Mouse (Mus musculus) liver, postnatal 0 days (tissue): ENCODE measurements around the gene Gng12. TPM values are rescaled to one million over a fixed set of nuclear protein-coding genes. Genes with fewer than 3 reads are reported as not detected.
A peak's percentile ranks its signal among the peaks of the same experiment; 100 is the strongest.

Experiments used
- ATAC-seq: fragments of 200-750 bp; cut with Nextera tagmentation; 2 replicates; pipeline ENCODE4 v1.8.0; 2017; ENCODE audit warnings: mild to moderate bottlenecking, moderate library complexity
- DNase-seq: peaks from one replicate; pipeline ENCODE4 v3.0.0-alpha.2; 2016
- H3K27ac ChIP-seq: fragments of 300-500 bp; sonication (generic); 2 replicates; pipeline ENCODE4 v1.5.1; 2014; ENCODE audit warnings: antibody characterized with exemption, moderate library complexity, mild to moderate bottlenecking, low read depth
- H3K27me3 ChIP-seq: fragments of 300-500 bp; sonication (generic); 2 replicates; pipeline ENCODE4 v1.6.1; 2014; ENCODE audit warnings: low read length, control low read depth, mixed read lengths; ENCODE audit not compliant: insufficient read depth
- H3K36me3 ChIP-seq: fragments of 300-500 bp; sonication (generic); replicated peaks from 2 replicates; pipeline ENCODE4 v1.6.1; 2014; ENCODE audit warnings: mild to moderate bottlenecking, control low read depth, low read length, moderate library complexity, mixed read lengths; ENCODE audit not compliant: insufficient read depth
- H3K4me1 ChIP-seq: fragments of 300-500 bp; sonication (generic); 2 replicates; pipeline ENCODE4 v1.6.1; 2014; ENCODE audit warnings: antibody characterized with exemption, mild to moderate bottlenecking, control low read depth; ENCODE audit not compliant: insufficient read depth
- H3K4me2 ChIP-seq: fragments of 300-500 bp; sonication (generic); 2 replicates; pipeline ENCODE4 v1.6.1; 2014; ENCODE audit warnings: low read depth, mild to moderate bottlenecking, low read length, moderate library complexity, mixed read lengths
- H3K4me3 ChIP-seq: fragments of 300-500 bp; sonication (generic); 2 replicates; pipeline ENCODE4 v1.5.1; 2014; ENCODE audit warnings: low read depth, low read length
- H3K9ac ChIP-seq: fragments of 300-500 bp; sonication (generic); replicated peaks from 2 replicates; pipeline ENCODE4 v1.6.1; 2014; ENCODE audit warnings: mild to moderate bottlenecking, moderate library complexity
- H3K9me3 ChIP-seq: fragments of 300-500 bp; sonication (generic); 2 replicates; pipeline ENCODE4 v1.6.1; 2016; ENCODE audit warnings: mild to moderate bottlenecking, control low read depth, low read length, mixed read lengths
- CTCF ChIP-seq: sonication (generic); IDR thresholded peaks from 2 replicates; pipeline ENCODE4 v1.5.1; 2016; ENCODE audit warnings: antibody characterized with exemption, low read depth
- EP300 ChIP-seq: IDR thresholded peaks from 2 replicates; pipeline ENCODE4 v1.6.1; 2016; ENCODE audit warnings: antibody characterized with exemption, low read depth, mild to moderate bottlenecking
- WGBS: fragments of 180-500 bp; shearing (Covaris S2); extraction: QIAGEN DNeasy Blood & Tissue Kit; methylation state at CpG from one replicate; pipeline ENCODE4 v1.1.7; 2014; ENCODE audit not compliant: insufficient replicate concordance; 5-methylcytosine and 5-hydroxymethylcytosine counted together
- polyA plus RNA-seq: library from polyadenylated mRNA; unstranded; fragments of >200 nt; fragmentation: Nextera tagmentation; extraction: Ambion mirVana; gene quantifications from 2 replicates; pipeline ENCODE4 v1.2.1, GENCODE M21; 2015

Gene Gng12
- polyA plus RNA-seq, 1 experiment from 2014 or later: 39.4 TPM

- Histone ChIP-seq H3K4me2 (no peak overlapping the region), H3K4me3 (no peak overlapping the region), H3K36me3 (no peaks in the 10 kb centered on the region), H3K27ac (no peak overlapping the region), H3K9me3 (no peaks in the 10 kb centered on the region), H3K9ac (no peak overlapping the region), H3K27me3 (no peaks in the 10 kb centered on the region), H3K4me1 (peaks cover 21% of the 10 kb centered on the region)
- 72% methylated on average over 9 of the region's 9 CpGs for whole genome bisulfite sequencing
- TF ChIP-seq EP300: no peak
- TF ChIP-seq CTCF: no peak
- DNase-seq: no peak
- no peak for ATAC-seq
These were observed 96.0 kb downstream of the Gng12 start for GRCm38 (mm10) chr6:66992232-66992631.

GRCm38 (mm10) chr6:66992786-66993185, 96.6 kb downstream of the Gng12 start:
- H3K27ac ChIP-seq: no peak overlapping the region
- ATAC-seq: no peak
- no peaks in the 10 kb centered on the region for H3K9me3 ChIP-seq
- TF ChIP-seq EP300 (no peak), CTCF (no peak)
- no peaks in the 10 kb centered on the region for H3K27me3 ChIP-seq
- no peak for DNase-seq
- peaks cover 22% of the 10 kb centered on the region for H3K4me1 ChIP-seq
- H3K9ac ChIP-seq: no peak overlapping the region
- no peak overlapping the region for H3K4me2 ChIP-seq
- H3K4me3 ChIP-seq: no peak overlapping the region
- 80% methylated on average over 8 of the region's 8 CpGs for WGBS
- no peaks in the 10 kb centered on the region for H3K36me3 ChIP-seq

- H3K36me3 ChIP-seq: no peaks in the 10 kb centered on the region
- H3K4me3 ChIP-seq: no peak overlapping the region
- TF ChIP-seq CTCF (no peak), EP300 (no peak)
- H3K4me2 ChIP-seq: no peak overlapping the region
- no peak for DNase-seq
- WGBS: 91% methylated on average over 8 of the region's 8 CpGs
- no peak for ATAC-seq
- H3K9ac ChIP-seq: no peak overlapping the region
- H3K4me1 ChIP-seq: peaks cover 36% of the 10 kb centered on the region
- H3K9me3 ChIP-seq: no peaks in the 10 kb centered on the region
- H3K27me3 ChIP-seq: no peaks in the 10 kb centered on the region
- no peak overlapping the region for H3K27ac ChIP-seq
These were observed 98.8 kb downstream of the Gng12 start for GRCm38 (mm10) chr6:66994981-66995380.

GRCm38 (mm10) chr6:66995825-66996224, 99.6 kb downstream of the Gng12 start:
- H3K4me3 ChIP-seq: no peak overlapping the region
- no peaks in the 10 kb centered on the region for H3K9me3 ChIP-seq
- peaks cover 36% of the 10 kb centered on the region for H3K4me1 ChIP-seq
- DNase-seq (no peak), ATAC-seq (no peak)
- no peak for TF ChIP-seq EP300
- no peak for TF ChIP-seq CTCF
- no peak overlapping the region for H3K4me2 ChIP-seq
- H3K36me3 ChIP-seq: no peaks in the 10 kb centered on the region
- no peaks in the 10 kb centered on the region for H3K27me3 ChIP-seq
- H3K27ac ChIP-seq: no peak overlapping the region
- H3K9ac ChIP-seq: no peak overlapping the region
- WGBS: 64% methylated on average over 1 of the region's 1 CpGs

- Histone ChIP-seq H3K27ac (no peak overlapping the region), H3K9me3 (no peaks in the 10 kb centered on the region), H3K4me2 (peak overlapping the region; percentile 18; the same call in 1 of the 2 replicates), H3K36me3 (no peaks in the 10 kb centered on the region), H3K9ac (no peak overlapping the region), H3K4me1 (peaks cover 36% of the 10 kb centered on the region), H3K4me3 (no peak overlapping the region), H3K27me3 (no peaks in the 10 kb centered on the region)
- DNase-seq: no peak
- TF ChIP-seq EP300: no peak
- no peak for TF ChIP-seq CTCF
- ATAC-seq: peak; percentile 60
- 62% methylated on average over 1 of the region's 1 CpGs for WGBS
These were observed 100.1 kb downstream of the Gng12 start for GRCm38 (mm10) chr6:66996257-66996656.

GRCm38 (mm10) chr6:66998645-66999044, 102.4 kb downstream of the Gng12 start:
- peak; percentile 45; the same call in 1 of the 2 replicates for ATAC-seq
- H3K4me2 ChIP-seq: no peak overlapping the region
- 77% methylated on average over 2 of the region's 2 CpGs for WGBS
- no peak overlapping the region for H3K9ac ChIP-seq
- H3K4me1 ChIP-seq: peaks cover 36% of the 10 kb centered on the region
- DNase-seq: peak; percentile 30
- no peaks in the 10 kb centered on the region for H3K36me3 ChIP-seq
- TF ChIP-seq CTCF (no peak), EP300 (no peak)
- H3K9me3 ChIP-seq: no peaks in the 10 kb centered on the region
- H3K4me3 ChIP-seq: no peak overlapping the region
- H3K27me3 ChIP-seq: no peaks in the 10 kb centered on the region
- no peak overlapping the region for H3K27ac ChIP-seq

- Histone ChIP-seq H3K9me3 (no peaks in the 10 kb centered on the region), H3K4me1 (peaks cover 36% of the 10 kb centered on the region), H3K36me3 (no peaks in the 10 kb centered on the region), H3K9ac (no peak overlapping the region), H3K27ac (no peak overlapping the region), H3K4me2 (no peak overlapping the region), H3K4me3 (no peak overlapping the region), H3K27me3 (no peaks in the 10 kb centered on the region)
- no peak for DNase-seq
- ATAC-seq: no peak
- TF ChIP-seq EP300: no peak
- no peak for TF ChIP-seq CTCF
These were observed 103.6 kb downstream of the Gng12 start for GRCm38 (mm10) chr6:66999800-67000199.
